Mouse (Mus musculus) CH12.LX (cell line): ENCODE data around the gene Epha3.

Source experiments
- CTCF ChIP-seq, 2 experiments: IDR thresholded peaks in 1 of 2; conservative IDR thresholded peaks in 1 of 2; 2 replicates each; pipeline ENCODE4 v1.5.1; 2011 to 2012; ENCODE audit warnings: low read depth in 2 of 2, low read length in 2 of 2, improper control_type of control experiment in 1 of 2, inconsistent platforms in 1 of 2, mild to moderate bottlenecking in 1 of 2, moderate library complexity in 1 of 2
- ELF1 ChIP-seq: IDR thresholded peaks from 2 replicates; pipeline ENCODE4 v1.6.1; 2014; ENCODE audit warnings: low read depth, mild to moderate bottlenecking, inconsistent platforms, low read length, improper control_type of control experiment
- HCFC1 ChIP-seq: IDR thresholded peaks from 2 replicates; pipeline ENCODE4 v1.6.1; 2012; ENCODE audit warnings: low read depth, mild to moderate bottlenecking, inconsistent platforms, low read length, improper control_type of control experiment
- IRF4 ChIP-seq: IDR thresholded peaks from 2 replicates; pipeline ENCODE4 v1.6.1; 2014; ENCODE audit warnings: low read depth, mild to moderate bottlenecking, inconsistent platforms, low read length, improper control_type of control experiment
- JUN ChIP-seq: IDR thresholded peaks from 2 replicates; pipeline ENCODE4 v1.6.1; 2011; ENCODE audit warnings: low read depth, mild to moderate bottlenecking, low read length, improper control_type of control experiment, moderate library complexity; ENCODE audit not compliant: insufficient read depth
- JUND ChIP-seq: conservative IDR thresholded peaks from 2 replicates; pipeline ENCODE4 v1.6.1; 2011; ENCODE audit warnings: low read depth, low read length, improper control_type of control experiment
- KAT2A ChIP-seq: IDR thresholded peaks from 2 replicates; pipeline ENCODE4 v1.6.1; 2012; ENCODE audit warnings: low read length, improper control_type of control experiment, inconsistent platforms; ENCODE audit not compliant: insufficient replicate concordance
- MEF2A ChIP-seq: IDR thresholded peaks from 2 replicates; pipeline ENCODE4 v1.6.1; 2014; ENCODE audit warnings: low read depth, mild to moderate bottlenecking, inconsistent platforms, low read length, improper control_type of control experiment, borderline replicate concordance
- MYC ChIP-seq: IDR thresholded peaks from 2 replicates; pipeline ENCODE4 v1.6.1; 2011; ENCODE audit warnings: low read depth, mild to moderate bottlenecking, improper control_type of control experiment, low read length
- NELFE ChIP-seq: IDR thresholded peaks from 2 replicates; pipeline ENCODE4 v1.6.1; 2011; ENCODE audit warnings: low read depth, low read length, improper control_type of control experiment
- POLR2A ChIP-seq: IDR thresholded peaks from 2 replicates; pipeline ENCODE4 v1.6.1; 2011; ENCODE audit warnings: low read depth, mild to moderate bottlenecking, improper control_type of control experiment, low read length
- RAD21 ChIP-seq: IDR thresholded peaks from 2 replicates; pipeline ENCODE4 v1.6.1; 2011; ENCODE audit warnings: low read depth, mild to moderate bottlenecking, low read length, improper control_type of control experiment, moderate library complexity
- ZMIZ1 ChIP-seq: IDR thresholded peaks from 2 replicates; pipeline ENCODE4 v1.6.1; 2012; ENCODE audit warnings: low read depth, mild to moderate bottlenecking, inconsistent platforms, low read length, improper control_type of control experiment
- ZNF384 ChIP-seq: IDR thresholded peaks from 2 replicates; pipeline ENCODE4 v1.6.1; 2012; ENCODE audit warnings: low read depth, low read length, improper control_type of control experiment, inconsistent platforms

DNA sequence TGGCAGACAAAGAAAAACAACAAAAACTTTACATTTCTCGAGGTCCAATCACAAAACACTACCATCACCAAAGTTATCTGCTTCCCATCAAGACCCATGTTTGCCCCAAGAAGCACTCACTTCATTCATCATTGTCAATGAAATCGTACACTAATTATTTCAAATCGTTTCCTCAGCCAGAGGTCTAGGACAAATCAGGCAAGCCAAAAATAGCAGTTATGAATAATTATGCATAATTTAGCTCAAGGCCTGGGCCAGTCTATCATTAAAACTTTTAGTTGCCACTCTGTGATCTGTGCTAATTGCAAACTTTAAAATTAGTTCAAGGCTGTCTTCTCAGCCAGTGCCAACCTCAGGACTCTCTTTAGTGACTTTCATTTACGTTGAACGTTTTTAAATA lies 54.1 kb downstream of the Epha3 start:
- TF ChIP-seq KAT2A (no peak), JUN (no peak), NELFE (no peak), JUND (no peak), IRF4 (no peak), MYC (no peak), POLR2A (no peak), CTCF (conservative IDR thresholded peaks at IDR 0.05 in 1 of 2, IDR thresholded peaks at IDR 0.05 in 1 of 2; ENCODE audit: low read depth in 2 of 2, low read length in 2 of 2) (no peak), ZMIZ1 (no peak), ELF1 (no peak), HCFC1 (no peak), ZNF384 (no peak), MEF2A (no peak), RAD21 (no peak)
